Mouse (Mus musculus): ENCODE results near the gene Actr5. TPM values are rescaled to one million over a fixed set of nuclear protein-coding genes. Genes with fewer than 3 reads are reported as not detected.

Actr5 gene
- 13.8 and 16.2 TPM in 2 replicates for polyA plus RNA-seq (2016; fragmentation: Nextera tagmentation; extraction: Ambion mirVana)

DNA sequence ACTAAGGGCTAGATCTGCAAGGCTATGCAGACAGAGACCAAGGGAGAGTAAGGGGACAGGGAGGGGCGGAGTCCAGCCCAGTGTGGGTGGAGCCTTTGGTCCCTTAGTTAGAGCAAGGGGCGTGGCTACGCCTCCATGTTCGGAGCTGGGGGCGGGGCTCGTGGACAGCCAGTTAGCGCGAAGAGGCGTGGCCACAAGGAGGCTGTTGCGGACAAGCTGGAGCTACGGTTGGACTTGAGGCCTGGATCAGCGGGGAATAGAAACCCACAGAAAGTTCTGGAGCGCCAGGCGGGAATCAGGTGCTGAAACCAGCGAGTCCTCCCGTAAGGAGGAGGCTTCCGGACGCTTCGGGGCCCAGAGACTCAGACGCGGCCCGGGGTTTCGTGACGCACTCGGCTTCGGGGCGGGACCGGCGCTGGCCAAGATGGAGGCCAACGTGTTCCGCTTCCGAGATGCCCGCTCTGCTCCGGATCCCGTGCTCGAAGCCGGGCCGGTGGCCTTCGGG lies at the start of gene Actr5:
Gene Actr5 (plus strand): TSS at position 171 of the 505 bp plus-strand sequence.
- DNase-seq (ENCODE audit: low spot score), result peak; percentile 96
- Histone ChIP-seq H3K9me3 (replicated peaks) (no peaks in the 10 kb centered on the region), H3K27ac (peak within 1 kb of the TSS; percentile 94), H3K4me3 (peak within 1 kb of the TSS; percentile 84), H3K4me1 (peaks cover 18% of the 10 kb centered on the region), H3K27me3 (ENCODE audit: low read depth, poor library complexity, severe bottlenecking) (peaks cover 30% of the 10 kb centered on the region), H3K36me3 (peaks cover 33% of the 10 kb centered on the region)
- WGBS, result under 1% methylated on average over 39 of the region's 39 CpGs

DNA sequence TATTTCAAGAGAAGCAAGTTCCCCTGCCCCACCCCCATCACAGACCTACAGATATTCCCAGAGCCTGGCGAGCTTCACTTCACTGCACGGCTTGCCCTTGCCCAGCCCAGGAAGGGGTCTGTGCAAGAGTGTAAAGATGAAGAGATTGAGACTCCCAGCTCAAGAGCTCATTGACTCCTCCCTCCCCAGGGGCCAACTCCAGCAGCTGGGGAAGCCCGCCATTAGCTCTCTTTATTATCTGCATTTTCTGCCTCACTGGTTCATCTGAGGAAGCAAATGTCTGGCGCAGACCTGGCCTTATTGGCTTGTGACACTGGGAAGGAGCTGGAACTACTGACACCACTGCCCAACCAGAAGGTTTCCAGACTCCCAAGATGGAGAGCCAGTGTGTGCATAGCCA lies 44.7 kb upstream of the Actr5 start:
- Histone ChIP-seq H3K27ac (no peak overlapping the region), H3K4me1 (no peaks in the 10 kb centered on the region), H3K27me3 (ENCODE audit: low read depth, poor library complexity, severe bottlenecking) (no peaks in the 10 kb centered on the region), H3K9me3 (replicated peaks) (no peaks in the 10 kb centered on the region), H3K4me3 (no peak overlapping the region), H3K36me3 (no peaks in the 10 kb centered on the region)
- 78% methylated on average over 4 of the region's 4 CpGs for WGBS
- DNase-seq (ENCODE audit: low spot score), result no peak

DNA sequence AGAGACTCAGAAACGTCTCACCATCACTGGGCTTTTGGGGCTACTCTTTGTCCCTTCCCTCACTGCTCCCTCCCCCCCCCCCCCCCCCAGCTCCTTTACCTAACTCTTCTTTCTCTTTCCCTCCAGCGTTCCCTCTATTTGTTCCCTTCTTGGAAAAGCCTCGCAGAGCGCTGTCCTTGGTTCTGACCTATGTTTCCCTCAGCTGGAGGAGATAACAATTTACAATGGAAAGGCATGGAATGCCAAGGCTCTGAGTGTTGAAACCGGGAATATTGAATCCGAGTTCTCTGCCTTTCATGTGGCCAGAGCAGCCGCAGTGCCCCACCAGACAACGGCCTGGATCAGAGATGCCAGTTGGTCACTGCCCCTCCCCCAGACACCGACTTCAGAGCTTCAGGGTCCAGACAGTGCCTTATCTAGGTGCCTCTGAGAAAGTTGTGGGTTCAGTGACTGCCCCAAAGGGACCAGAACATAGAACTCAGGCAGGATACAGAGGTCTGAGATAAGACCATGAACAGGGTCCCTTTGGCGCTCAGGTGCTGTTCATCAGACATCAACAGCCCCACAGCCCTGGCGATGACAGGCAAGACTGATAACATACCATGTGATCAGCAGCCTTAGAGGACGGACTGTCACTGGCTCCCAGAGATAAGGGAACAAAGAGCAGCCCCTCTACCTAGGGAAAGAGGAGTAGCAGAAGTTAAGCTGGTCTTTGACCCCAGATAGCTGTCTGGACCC lies 39.9 kb upstream of the Actr5 start:
- H3K4me1 ChIP-seq, result peaks cover 11% of the 10 kb centered on the region
- peaks cover 5% of the 10 kb centered on the region for H3K27me3 ChIP-seq (ENCODE audit: low read depth, poor library complexity, severe bottlenecking)
- 11% methylated on average over 12 of the region's 12 CpGs for WGBS
- H3K27ac ChIP-seq, result no peak overlapping the region
- H3K36me3 ChIP-seq, result no peaks in the 10 kb centered on the region
- H3K9me3 ChIP-seq (replicated peaks), result no peaks in the 10 kb centered on the region
- H3K4me3 ChIP-seq, result no peak overlapping the region
- DNase-seq (ENCODE audit: low spot score), result peak; percentile 76

DNA sequence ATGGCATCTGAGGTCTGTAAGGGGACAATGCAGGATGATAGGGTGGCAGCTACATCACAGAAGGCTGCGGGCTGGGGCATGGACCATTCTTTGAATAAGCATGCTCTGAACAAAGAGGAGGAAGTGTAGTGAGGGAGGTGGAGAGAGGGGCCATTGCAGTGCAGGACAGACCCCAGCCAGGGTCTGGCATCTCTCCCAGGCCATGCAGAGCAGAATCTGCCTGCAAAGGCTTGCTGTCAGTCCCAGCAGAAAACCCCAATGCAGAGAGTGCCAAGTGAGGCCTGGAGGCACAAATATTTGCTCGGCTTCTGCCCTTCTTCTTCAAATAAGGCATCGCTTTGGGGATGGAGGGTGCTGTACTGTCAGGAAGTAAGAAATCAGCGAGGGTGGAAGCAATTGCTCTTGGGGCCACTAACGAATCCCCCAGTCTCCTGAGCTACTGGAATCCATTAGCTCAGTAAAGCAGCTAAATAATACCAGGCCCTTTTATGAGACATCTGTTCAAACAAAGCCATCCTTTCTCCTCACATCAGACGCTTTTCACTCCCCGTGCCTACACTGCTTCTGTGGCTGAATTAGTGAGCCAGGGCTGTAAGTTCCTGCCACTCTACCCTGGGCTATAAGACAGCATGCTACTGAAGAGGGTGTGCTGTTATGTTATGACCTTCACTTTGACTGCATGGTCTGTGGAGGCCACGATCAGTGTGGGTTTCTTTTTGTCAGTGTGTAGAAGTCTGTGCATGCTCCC lies 36.0 kb upstream of the Actr5 start:
- H3K9me3 ChIP-seq (replicated peaks), result no peaks in the 10 kb centered on the region
- H3K36me3 ChIP-seq, result no peaks in the 10 kb centered on the region
- H3K4me1 ChIP-seq, result peaks cover 17% of the 10 kb centered on the region
- WGBS, result 38% methylated on average over 8 of the region's 8 CpGs
- H3K27ac ChIP-seq, result no peak overlapping the region
- no peak overlapping the region for H3K4me3 ChIP-seq
- no peak for DNase-seq (ENCODE audit: low spot score)
- peaks cover 5% of the 10 kb centered on the region for H3K27me3 ChIP-seq (ENCODE audit: low read depth, poor library complexity, severe bottlenecking)

DNA sequence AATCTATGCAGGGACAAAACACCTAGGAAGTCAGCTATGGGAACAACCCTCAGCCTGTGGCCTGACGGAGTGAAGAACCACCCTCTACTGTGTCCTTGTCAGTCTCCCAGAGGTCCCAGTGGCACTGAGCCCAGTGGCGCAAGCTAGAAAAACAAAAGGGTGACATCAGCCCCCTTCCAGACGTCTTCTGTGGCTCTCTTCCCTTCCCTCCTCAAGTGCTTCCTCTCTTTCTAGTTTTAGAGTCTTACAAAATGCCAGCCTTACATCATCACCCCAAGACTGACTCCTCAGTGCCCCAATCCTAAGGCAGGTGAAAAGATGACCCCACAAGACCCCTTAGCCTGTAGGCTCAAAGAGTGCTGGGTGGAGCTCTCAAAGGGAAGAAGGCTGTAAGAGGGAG lies 34.2 kb upstream of the Actr5 start:
- no peaks in the 10 kb centered on the region for H3K9me3 ChIP-seq (replicated peaks)
- H3K36me3 ChIP-seq, result no peaks in the 10 kb centered on the region
- peaks cover 13% of the 10 kb centered on the region for H3K27me3 ChIP-seq (ENCODE audit: low read depth, poor library complexity, severe bottlenecking)
- H3K4me3 ChIP-seq, result no peak overlapping the region
- DNase-seq (ENCODE audit: low spot score), result no peak
- 69% methylated on average over 3 of the region's 3 CpGs for WGBS
- H3K27ac ChIP-seq, result no peak overlapping the region
- H3K4me1 ChIP-seq, result peaks cover 23% of the 10 kb centered on the region

DNA sequence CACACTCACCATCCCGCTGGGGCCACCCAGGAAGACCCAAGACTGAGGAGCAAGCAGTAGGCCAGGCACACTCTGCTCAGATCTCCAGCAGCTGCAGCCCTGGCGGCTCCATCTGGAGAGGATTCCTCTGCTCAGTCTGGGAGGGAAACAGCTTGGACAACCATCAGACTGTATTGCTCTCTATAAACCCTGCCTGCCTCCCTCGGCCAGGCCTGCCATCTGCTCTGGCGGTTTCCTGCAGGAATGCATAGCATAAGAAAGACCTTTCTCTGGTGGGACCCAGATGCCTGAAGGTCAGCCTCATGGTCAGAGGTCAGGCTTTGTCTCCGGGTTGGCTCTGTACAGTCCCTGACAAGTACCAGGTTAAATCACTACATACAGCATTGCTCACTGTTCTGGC lies 33.4 kb upstream of the Actr5 start:
- Histone ChIP-seq H3K9me3 (replicated peaks) (no peaks in the 10 kb centered on the region), H3K27me3 (ENCODE audit: low read depth, poor library complexity, severe bottlenecking) (peaks cover 17% of the 10 kb centered on the region), H3K4me3 (no peak overlapping the region), H3K36me3 (no peaks in the 10 kb centered on the region), H3K27ac (no peak overlapping the region), H3K4me1 (peaks cover 25% of the 10 kb centered on the region)
- DNase-seq (ENCODE audit: low spot score), result no peak
- 47% methylated on average over 5 of the region's 5 CpGs for WGBS

DNA sequence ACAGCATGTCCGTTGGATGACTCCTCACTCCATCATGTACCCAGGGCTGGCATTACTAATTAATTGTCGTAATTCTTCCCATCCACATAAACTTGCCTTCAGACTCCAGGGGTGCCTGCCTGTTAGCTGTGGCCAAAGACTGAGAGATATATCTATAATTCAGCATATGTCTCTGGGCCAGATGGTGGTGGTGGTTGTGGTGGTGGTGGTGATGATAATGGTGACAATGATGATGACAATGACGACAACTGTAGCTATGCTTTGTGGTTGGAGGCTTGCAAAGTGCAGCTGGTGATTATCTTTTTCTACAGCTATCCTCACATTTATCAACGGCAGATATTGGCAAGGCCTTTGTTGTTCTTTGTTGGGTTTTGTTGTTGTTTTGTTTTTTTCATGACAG lies 31.3 kb upstream of the Actr5 start:
- H3K4me1 ChIP-seq, result peaks cover 25% of the 10 kb centered on the region
- no peak for DNase-seq (ENCODE audit: low spot score)
- H3K36me3 ChIP-seq, result no peaks in the 10 kb centered on the region
- no peak overlapping the region for H3K27ac ChIP-seq
- H3K9me3 ChIP-seq (replicated peaks), result no peaks in the 10 kb centered on the region
- peaks cover 28% of the 10 kb centered on the region for H3K27me3 ChIP-seq (ENCODE audit: low read depth, poor library complexity, severe bottlenecking)
- 85% methylated on average over 4 of the region's 4 CpGs for WGBS
- H3K4me3 ChIP-seq, result no peak overlapping the region

DNA sequence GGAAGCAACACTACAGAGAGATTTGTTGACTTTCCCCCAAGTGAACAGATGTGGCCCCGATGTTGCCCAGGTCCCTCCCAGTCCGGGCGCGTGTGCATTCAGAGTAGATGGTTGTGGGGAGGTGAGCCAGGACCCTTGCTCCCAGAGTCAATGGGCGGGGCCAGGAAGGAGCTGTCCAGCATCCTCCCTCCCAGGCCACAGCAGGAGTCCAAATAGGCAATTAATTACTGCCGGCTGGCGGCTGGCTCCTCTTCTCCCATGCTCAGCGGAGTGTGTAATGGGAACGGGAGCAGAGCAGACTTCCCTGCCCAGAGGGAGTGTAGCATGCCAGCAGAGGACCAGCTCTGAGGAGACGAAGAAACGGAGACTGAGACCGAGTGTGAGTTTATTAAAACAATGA lies 29.6 kb upstream of the Actr5 start:
- Histone ChIP-seq H3K36me3 (no peaks in the 10 kb centered on the region), H3K4me1 (peaks cover 14% of the 10 kb centered on the region), H3K4me3 (no peak overlapping the region), H3K27ac (no peak overlapping the region), H3K9me3 (replicated peaks) (no peaks in the 10 kb centered on the region), H3K27me3 (ENCODE audit: low read depth, poor library complexity, severe bottlenecking) (peaks cover 45% of the 10 kb centered on the region)
- WGBS, result 2% methylated on average over 12 of the region's 12 CpGs
- peak; percentile 80 for DNase-seq (ENCODE audit: low spot score)

DNA sequence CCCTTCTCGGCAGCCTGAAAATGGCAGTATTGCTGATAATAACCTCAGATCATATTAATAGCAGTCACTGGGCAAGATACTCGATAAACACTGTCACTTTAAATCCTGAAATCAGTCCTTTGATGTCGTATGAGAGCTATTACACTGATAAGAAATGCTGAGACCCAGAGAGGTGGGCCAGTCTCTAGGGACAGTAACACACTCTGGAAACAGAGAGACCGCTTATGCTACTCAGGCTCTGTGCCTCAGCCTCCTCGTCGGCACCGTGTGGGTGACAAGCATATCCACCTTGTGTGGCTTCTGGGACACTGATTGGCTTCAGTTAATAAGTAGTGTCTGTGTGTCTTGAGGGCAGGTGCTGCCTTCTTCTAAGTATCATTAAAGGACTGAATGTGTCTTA lies 29.1 kb upstream of the Actr5 start:
- H3K4me1 ChIP-seq, result peaks cover 14% of the 10 kb centered on the region
- no peaks in the 10 kb centered on the region for H3K9me3 ChIP-seq (replicated peaks)
- no peak overlapping the region for H3K4me3 ChIP-seq
- peaks cover 50% of the 10 kb centered on the region for H3K27me3 ChIP-seq (ENCODE audit: low read depth, poor library complexity, severe bottlenecking)
- no peaks in the 10 kb centered on the region for H3K36me3 ChIP-seq
- no peak overlapping the region for H3K27ac ChIP-seq
- DNase-seq (ENCODE audit: low spot score), result no peak
- 41% methylated on average over 7 of the region's 7 CpGs for WGBS

DNA sequence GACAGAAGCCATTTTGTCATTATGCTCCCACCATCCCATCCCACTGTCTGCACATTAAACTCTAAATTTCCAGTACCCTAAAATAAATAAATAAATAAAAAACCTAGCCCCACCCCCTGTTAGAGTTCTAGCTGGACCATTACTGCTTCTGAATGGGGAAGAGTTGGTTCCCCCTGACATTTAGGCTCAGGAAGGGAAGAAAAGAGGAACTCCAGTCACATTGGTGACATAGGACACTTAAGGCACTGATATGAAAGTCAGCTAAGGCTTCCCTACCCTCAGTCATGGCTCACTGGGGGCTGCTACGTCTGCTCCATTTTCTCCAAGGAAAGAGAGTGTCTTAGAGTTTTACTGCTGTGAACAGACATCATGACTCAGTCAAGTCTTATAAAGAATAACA lies 27.9 kb upstream of the Actr5 start:
- WGBS, result 65% methylated on average over 1 of the region's 1 CpGs

DNA sequence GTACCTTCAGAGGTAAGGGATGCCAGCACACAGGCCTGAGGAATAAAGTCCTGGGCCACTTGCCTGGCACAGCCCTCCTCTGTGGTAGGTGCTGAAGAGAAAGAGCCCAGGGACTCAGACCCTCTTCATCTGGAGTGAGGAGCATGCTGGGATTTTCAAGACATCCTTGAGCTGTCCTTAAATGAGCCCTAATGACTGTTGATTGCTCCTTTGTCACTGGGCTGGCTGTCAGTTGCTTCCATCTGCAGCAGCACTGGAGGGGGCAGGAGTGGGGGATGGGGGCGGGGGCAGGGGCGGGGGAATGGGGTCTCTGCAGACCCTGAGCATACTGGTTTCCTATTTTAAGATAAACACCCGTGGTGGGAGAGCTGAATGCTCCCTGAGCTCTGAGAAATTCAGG lies 24.2 kb upstream of the Actr5 start:
- Histone ChIP-seq H3K36me3 (no peaks in the 10 kb centered on the region), H3K9me3 (replicated peaks) (no peaks in the 10 kb centered on the region), H3K4me3 (no peak overlapping the region), H3K27me3 (ENCODE audit: low read depth, poor library complexity, severe bottlenecking) (peaks cover 87% of the 10 kb centered on the region), H3K4me1 (peaks cover 9% of the 10 kb centered on the region), H3K27ac (no peak overlapping the region)
- no peak for DNase-seq (ENCODE audit: low spot score)
- WGBS, result 37% methylated on average over 3 of the region's 3 CpGs

More for the DNA sequence above, 27.9 kb upstream of the Actr5 start:
- H3K27ac ChIP-seq, result no peak overlapping the region
- H3K9me3 ChIP-seq (replicated peaks), result no peaks in the 10 kb centered on the region
- peaks cover 62% of the 10 kb centered on the region for H3K27me3 ChIP-seq (ENCODE audit: low read depth, poor library complexity, severe bottlenecking)
- peaks cover 9% of the 10 kb centered on the region for H3K4me1 ChIP-seq
- no peak for DNase-seq (ENCODE audit: low spot score)
- no peak overlapping the region for H3K4me3 ChIP-seq
- no peaks in the 10 kb centered on the region for H3K36me3 ChIP-seq

DNA sequence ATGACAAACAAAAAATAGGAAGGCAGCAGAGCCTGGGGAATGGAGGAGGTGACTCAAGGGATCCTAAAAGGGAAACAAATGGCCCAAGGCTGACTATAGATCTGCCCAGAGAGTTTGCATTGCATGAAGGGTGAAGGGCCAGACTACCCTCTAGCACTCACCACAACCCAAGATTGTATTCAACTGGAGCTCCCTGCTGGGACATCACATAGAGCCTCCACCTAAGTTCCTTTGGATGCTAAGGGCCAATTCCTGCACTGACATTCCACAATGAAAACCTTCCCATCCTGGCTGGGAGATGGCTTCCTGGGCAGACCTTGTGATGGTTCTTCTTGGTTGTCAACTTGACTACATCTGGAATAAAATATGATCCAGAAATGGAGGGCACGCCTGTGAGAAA lies 23.4 kb upstream of the Actr5 start:
- DNase-seq (ENCODE audit: low spot score), result no peak
- no peak overlapping the region for H3K27ac ChIP-seq
- peaks cover 87% of the 10 kb centered on the region for H3K27me3 ChIP-seq (ENCODE audit: low read depth, poor library complexity, severe bottlenecking)
- WGBS, result 94% methylated on average over 1 of the region's 1 CpGs
- H3K4me1 ChIP-seq, result peaks cover 8% of the 10 kb centered on the region
- no peaks in the 10 kb centered on the region for H3K36me3 ChIP-seq
- H3K4me3 ChIP-seq, result no peak overlapping the region
- H3K9me3 ChIP-seq (replicated peaks), result no peaks in the 10 kb centered on the region

DNA sequence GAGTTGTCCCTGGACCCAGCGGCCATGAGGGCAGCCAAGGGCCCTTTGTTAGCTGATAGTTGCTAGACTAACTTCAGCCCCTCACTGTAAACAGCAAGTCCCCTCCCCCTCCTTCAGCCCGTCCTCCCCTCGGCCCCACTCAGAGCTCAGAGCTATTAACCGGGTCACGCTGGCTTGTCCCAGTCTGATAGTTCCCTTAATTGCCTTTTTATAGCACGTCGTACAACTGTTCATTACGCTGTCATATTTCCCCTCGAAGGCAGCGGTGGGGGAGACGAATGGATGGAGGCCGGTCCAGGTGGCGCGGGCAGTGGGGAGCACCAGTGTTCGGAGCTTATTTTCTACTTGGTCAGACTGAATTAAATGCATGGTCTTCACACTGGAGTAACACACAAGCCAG lies 22.0 kb upstream of the Actr5 start:
- H3K9me3 ChIP-seq (replicated peaks), result no peaks in the 10 kb centered on the region
- no peak overlapping the region for H3K27ac ChIP-seq
- peaks cover 89% of the 10 kb centered on the region for H3K27me3 ChIP-seq (ENCODE audit: low read depth, poor library complexity, severe bottlenecking)
- H3K4me3 ChIP-seq, result peak overlapping the region; percentile 15; the same call in 1 of the 2 replicates
- H3K36me3 ChIP-seq, result no peaks in the 10 kb centered on the region
- peak; percentile 43 for DNase-seq (ENCODE audit: low spot score)
- WGBS, result 20% methylated on average over 15 of the region's 15 CpGs
- H3K4me1 ChIP-seq, result peaks cover 12% of the 10 kb centered on the region
